Mouse (Mus musculus): ENCODE results near the gene Neu2.
"Not testable (repeated sequence)": the region's sequence is repeated elsewhere in the genome, so short reads cannot be mapped to it uniquely, and the experiment has no call there.

The Neu2 gene

GRCm38 (mm10) chr1:87509561-87510165 is at the start of gene Neu2:
TSS of gene Neu2 (plus strand) at chr1:87509889.
- DNase-seq (ENCODE audit: low spot score) = no peak

DNA sequence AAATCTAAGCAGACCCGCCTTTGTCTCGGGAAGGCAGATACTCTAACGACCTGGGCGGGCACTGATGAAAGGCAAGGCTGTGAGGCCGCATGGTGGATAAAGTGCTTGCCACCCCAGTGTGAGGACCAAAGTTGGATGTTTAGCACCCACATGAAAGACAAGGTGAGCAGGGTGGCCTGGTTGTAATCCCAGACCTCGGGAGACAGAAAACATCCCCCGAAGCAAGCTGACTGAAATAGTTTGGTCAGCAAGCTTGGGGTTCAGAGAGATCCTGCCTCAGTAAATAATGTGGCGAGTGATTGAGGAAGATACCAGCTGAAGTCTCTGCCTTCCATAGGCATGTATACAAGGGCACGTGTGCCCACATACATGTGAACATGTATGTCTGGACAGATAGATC is 42.2 kb upstream of the Neu2 start:
- no peak for DNase-seq (ENCODE audit: low spot score)

GRCm38 (mm10) chr1:87468321-87468720 is 41.4 kb upstream of the Neu2 start:
- no peak for DNase-seq (ENCODE audit: low spot score)

DNA sequence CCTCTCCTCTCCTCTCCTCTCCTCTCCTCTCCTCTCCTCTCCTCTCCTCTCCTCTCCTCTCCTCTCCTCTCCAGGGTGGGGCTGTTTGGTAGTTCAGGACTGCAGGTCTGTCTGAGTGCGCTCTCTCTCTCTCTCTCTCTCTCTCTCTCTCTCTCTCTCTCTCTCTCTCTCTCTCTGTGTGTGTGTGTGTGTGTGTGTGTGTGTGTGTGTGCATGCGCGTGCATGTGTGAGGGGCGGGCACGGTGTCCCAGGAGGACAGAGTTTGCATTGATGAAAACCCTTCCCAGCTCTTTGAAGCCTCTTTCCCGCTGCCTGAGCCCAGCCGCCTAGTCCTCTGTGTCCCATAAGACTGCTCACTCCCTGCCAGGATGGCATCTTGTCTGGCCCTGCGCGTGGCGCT is 39.7 kb upstream of the Neu2 start, which contains the start of gene Snorc:
TSS of gene Snorc (plus strand) at position 301 of the 400 bp plus-strand sequence.
- DNase-seq (ENCODE audit: low spot score) = not testable (repeated sequence)

DNA sequence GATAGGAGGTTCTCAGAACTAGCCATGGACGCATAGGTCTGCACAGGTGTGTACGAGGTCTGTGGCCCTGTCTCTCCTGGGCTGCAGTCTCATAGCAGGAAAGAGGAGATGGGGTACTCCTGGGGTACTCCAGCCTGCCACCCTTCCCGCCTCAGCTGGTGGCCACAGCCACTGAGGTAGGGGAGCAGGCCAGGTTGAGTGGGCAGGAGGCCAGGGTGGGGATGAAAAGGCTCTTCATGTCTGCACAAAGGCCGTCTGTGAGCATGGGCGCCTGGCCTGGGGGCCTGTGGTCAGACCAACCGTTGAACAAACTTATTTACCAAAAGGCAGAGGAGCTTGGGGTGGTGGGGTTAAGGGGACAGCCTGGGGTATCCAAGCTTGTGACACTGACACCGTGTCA is 37.8 kb upstream of the Neu2 start:
- no peak for DNase-seq (ENCODE audit: low spot score)

DNA sequence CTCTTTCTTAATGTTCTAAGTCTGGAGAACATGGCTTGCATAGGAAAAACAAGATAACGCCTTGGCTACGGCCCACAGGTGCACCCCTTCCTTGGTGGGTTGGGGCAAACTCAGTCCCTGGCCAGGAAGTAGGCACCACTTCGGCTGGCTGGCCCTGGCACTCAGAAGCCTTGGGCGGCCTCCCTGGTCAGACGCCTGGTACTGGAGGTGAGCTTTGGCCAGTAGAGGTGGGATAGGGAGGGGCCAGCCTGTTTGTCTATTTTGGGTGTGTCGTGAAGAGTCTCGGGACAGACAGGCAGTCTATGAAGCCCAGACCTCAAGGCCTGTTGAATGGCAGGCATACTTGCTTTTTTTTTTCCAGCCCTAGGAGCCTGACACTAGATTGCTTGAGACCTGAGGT is 37.1 kb upstream of the Neu2 start:
- no peak for DNase-seq (ENCODE audit: low spot score)

- DNase-seq (ENCODE audit: low spot score) = peak; percentile 75
Measured at GRCm38 (mm10) chr1:87475076-87475895, 34.4 kb upstream of the Neu2 start.

DNA sequence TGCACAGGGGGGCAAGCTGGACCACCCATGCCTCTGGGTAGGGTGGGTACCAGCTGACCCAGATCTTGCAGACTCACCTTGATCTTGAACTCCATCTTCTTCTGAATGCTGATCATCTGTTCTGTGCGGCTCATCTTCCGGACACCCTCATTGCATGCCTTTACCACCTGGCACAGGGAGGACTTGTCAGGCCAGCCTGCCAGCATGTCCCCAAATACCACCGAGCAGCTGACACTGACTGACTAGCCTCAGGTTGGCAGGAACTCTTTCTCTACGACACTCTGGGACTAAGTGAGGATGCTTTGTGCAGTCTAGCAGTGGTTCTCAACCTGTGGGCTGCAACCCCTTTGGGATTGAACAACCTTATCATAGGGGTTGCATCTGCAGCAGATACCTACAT is 27.1 kb upstream of the Neu2 start:
- no peak for DNase-seq (ENCODE audit: low spot score)

DNA sequence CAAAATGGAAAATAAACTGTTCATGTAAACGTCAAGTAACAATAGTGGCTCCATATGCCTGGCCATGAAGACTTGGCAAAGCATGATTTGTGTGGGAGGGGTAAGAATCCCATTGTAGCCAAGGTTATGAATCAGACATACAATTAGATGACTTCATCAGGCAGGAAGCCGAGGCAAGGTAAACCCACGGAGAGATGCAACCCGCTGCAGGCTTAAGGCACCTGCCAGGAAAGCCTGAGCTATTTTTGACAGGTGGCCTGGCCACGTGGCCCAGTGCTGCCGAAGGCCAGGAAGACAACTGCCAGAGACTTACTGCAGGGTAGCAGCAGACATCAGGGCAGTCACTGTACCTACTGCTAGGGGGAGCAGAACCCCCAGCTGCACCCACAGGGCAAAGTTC is 23.3 kb upstream of the Neu2 start:
- DNase-seq (ENCODE audit: low spot score) = peak; percentile 78

- no peak for DNase-seq (ENCODE audit: low spot score)
Measured at GRCm38 (mm10) chr1:87492285-87492684, 17.4 kb upstream of the Neu2 start.

DNA sequence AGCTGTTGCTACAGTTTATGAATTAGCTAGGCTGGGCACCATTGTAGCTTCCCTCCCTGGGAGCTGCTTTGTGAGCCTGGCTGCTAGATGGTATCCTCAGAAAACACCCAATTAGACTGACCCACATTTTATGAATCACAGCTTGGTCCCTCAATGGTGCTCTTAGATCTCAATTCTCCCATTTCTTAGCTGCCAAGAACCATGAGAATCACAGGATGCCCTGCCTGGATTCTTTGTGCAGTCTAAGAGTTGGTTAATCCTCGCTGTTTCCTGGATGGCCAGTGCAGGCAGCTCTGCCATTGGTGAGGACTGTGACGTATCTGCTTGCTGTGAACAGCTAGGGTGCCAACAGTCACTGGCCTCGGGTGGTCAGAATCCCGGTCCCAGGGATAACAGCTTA is 16.1 kb upstream of the Neu2 start:
- DNase-seq (ENCODE audit: low spot score) = no peak

DNA sequence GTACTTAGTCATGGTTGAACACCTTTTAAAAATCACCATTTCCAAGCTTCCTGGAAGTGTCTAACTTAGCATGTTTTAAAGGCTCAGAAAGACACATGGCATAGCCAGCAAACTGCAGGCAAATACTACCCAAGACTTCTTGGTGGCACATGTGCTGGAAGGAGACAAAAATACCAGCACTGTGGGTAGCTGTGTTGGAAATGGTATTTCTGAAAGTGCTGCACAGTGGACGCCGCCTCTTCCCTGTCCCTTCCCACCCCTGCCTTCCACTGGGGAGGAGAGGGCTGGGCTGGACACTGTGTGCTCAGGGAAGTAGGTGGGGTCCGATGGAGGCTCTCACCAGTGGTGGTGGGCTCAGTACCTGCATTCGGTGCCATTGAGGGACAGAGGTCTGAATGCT is 4.2 kb upstream of the Neu2 start:
- no peak for DNase-seq (ENCODE audit: low spot score)

- DNase-seq (ENCODE audit: low spot score) = no peak
Measured at GRCm38 (mm10) chr1:87507857-87508256, 1.8 kb upstream of the Neu2 start.

DNA sequence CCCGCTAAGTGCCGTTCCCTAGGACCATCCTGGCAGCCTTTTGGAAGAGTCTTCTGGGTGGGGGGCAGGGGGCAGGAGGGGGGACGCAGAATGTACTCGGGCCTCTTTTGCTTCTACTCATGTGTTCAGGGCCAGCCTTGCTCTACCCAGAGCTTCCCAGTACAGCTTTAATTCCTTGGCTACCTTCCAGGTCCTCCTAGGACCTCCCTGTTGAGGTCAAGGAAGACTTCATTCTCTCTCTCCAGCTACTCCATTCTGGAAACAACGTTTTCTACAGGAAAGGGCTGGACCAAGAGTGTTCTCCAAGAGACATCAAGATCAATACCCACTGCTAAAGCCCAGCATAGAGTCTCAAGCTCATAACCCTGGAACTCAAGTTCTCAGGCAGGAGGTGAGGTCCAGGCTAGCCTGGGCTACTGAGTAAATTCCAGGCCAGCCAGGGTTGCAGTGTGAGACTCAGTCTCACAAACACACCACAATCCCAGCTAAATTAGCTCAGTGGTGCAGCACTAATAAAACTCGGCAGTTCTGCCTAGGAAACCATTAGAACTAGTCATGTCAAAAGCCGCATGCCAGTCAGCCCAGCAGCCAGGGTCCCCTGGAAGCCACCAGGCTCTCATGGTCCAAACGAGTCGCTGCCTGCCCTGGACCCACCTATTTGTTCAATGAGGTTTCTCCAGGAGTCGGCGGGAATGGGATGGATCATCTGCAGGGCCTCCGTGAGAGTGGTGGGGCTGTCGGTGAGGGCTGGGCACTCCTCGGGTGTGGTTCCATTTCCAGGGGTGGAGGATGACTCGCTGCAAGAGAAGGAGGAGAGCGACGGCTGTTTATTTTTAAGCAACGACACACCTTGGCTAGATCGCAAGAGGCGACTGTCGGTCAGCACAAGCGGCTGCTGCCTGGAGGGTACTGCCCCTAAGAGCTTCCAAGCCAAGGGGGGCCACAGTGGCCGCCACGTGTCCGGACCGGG is 813 bp upstream of the Neu2 start:
- no peak for DNase-seq (ENCODE audit: low spot score)

- no peak for DNase-seq (ENCODE audit: low spot score)
Measured at GRCm38 (mm10) chr1:87510166-87510691, 540 bp downstream of the Neu2 start.

GRCm38 (mm10) chr1:87510845-87511244 is 1.2 kb downstream of the Neu2 start:
- no peak for DNase-seq (ENCODE audit: low spot score)

- no peak for DNase-seq (ENCODE audit: low spot score)
Measured at GRCm38 (mm10) chr1:87520467-87520866, 10.8 kb downstream of the Neu2 start.

- DNase-seq (ENCODE audit: low spot score) = no peak
Measured at GRCm38 (mm10) chr1:87521523-87521922, 11.8 kb downstream of the Neu2 start.

DNA sequence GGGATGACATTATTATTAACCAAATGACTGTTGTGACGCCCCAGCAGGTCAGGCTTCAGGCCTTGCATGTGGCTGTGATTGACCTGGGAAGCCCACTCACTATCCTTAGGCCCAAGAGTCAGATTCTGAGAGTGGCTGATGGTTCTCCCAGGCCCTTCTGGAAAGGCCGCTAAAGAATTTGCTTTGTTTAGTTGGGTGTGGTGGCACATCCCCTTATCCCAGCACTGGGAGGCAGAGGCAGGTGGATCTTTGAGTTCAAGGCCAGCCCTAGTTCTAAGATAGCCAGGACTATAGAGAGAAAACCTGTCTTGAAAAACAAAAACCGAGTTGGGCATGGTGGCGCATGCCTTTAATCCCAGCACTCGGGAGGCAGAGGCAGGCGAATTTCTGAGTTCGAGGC is 15.4 kb downstream of the Neu2 start:
- DNase-seq (ENCODE audit: low spot score) = no peak

DNA sequence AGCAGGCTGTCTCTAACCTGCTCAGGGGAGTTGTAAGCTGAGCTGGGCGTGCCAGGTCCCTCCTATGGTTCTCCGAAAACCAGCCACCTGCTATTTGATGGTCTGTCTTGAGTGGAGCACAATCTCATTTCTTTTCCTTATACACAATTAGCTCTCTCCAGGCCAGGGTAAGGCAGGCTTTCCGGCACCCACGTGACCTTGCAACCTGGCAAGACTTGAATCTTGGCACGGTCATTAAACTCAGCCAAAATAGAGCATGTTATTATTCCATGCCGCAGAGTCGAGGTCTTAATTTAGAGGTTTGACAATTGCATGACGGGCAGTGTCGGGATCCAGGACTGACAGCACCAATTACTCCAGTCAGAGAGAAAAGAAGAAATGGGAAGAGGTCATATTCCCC is 17.5 kb downstream of the Neu2 start:
- DNase-seq (ENCODE audit: low spot score) = no peak

DNA sequence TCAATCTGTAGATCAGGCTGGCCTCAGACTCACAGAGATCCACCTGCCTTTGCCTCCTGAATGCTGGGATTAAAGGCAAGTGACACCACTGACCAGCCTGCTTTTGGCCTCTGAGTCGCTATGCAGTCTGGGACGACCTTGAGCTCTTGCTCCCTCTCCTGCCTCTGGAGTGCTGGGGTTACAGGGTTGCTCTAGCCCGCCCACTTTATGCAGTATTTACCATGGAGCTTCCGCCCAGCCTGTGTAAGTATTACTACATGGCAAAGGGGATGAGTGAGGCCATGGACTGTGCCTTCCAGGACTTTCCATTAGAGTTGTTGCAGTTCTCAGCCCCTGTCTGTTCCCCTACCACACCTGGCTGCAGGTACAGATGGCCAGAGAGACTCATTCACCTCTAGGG is 22.7 kb downstream of the Neu2 start:
- DNase-seq (ENCODE audit: low spot score) = no peak

DNA sequence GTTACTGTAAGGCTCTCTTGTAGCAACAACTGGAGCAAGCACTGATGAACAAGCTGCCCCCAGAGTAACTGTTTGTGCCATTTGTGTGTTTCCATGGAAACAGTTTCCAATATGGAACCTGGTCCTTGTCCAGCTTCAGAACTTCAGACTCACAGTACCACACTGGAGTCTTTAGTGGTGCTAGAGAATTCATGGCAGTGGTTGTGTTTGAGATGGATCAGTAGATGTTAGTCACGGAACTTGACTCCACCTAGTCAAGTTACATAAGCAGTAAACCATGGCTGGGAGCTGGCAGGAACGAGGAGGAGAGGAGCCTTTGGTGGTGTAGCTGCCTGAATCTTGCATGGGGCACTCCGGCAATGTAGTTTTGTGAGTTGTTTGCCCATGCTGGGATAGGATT is 24.4 kb downstream of the Neu2 start:
- DNase-seq (ENCODE audit: low spot score) = no peak

Measured in left cerebral cortex, adult 11 months (tissue).